Mouse (Mus musculus) neutrophil, adult 5-6 weeks (primary cell): Measurements from ENCODE around the gene Maf. TPM values are rescaled to one million over a fixed set of nuclear protein-coding genes. Genes with fewer than 3 reads are reported as not detected.

Experiments
- ATAC-seq: fragments of 151-379, 151-347 bp; 2 replicates; pipeline ENCODE4 v1.8.0; 2017; ENCODE audit warnings: mild to moderate bottlenecking, moderate TSS enrichment; ENCODE audit not compliant: insufficient number of reproducible peaks, poor library complexity, low FRiP score, severe bottlenecking; ENCODE audit errors: extremely low read depth
- total RNA-seq: library from RNA; stranded (forward); fragments of 200-1000 nt; gene quantifications from 2 replicates; pipeline ENCODE4 v1.2.3, GENCODE M21; 2017

Gene Maf
- 3.3 and 3.8 TPM in 2 replicates for total RNA-seq

GRCm38 (mm10) chr8:115707731-115708590 lies at the start of gene Maf:
Maf (minus strand) TSS chr8:115707794.
- ATAC-seq: peak; percentile 86

GRCm38 (mm10) chr8:115756965-115757364 lies 49.4 kb upstream of the Maf start:
- ATAC-seq: no peak

DNA sequence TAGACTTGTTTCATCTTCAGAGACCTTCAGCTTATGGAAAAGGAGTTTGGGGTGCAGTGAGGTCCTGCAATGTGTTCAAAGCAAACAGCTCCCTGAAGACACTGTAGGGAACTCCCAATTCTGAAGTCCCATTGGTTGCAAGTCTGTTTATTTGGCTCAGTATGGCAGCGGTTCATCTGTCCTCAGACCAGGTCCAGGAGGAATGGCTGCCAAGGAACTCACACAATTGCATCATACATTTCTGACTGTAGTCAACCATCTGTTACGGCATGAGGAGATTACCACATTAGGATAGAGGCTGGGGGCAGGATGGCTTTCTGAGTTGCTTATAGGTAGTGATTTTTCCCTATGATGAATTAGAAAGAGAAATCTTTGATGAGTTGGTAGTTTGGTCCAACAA lies 48.4 kb upstream of the Maf start:
- no peak for ATAC-seq

- ATAC-seq: no peak
Observed at GRCm38 (mm10) chr8:115754694-115755093, 47.1 kb upstream of the Maf start.

DNA sequence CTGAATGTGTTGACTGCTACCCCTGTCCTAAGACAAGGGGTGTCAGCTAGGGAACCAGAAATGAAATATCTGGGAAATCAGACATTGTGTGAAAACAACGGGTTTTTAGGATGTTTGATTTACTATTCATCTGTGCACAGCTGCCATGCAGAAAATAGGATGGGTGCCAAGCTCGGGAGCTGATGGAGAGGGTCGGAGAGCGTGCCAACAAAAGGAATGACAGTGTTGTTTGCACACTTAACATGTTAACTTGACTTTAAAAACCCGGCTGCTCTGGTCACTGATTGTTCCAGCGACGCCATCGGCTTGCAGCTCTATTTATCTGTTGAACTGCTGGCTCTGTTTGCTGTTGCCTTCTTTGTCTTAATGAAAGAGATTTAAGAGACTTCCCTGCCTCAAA lies 46.2 kb upstream of the Maf start:
- ATAC-seq: no peak

GRCm38 (mm10) chr8:115747426-115747825 lies 39.8 kb upstream of the Maf start:
- ATAC-seq: no peak

- ATAC-seq: no peak
Observed at GRCm38 (mm10) chr8:115745648-115746047, 38.1 kb upstream of the Maf start.

GRCm38 (mm10) chr8:115743441-115743840 lies 35.8 kb upstream of the Maf start:
- ATAC-seq: no peak

- ATAC-seq: no peak
Observed at GRCm38 (mm10) chr8:115742646-115743045, 35.1 kb upstream of the Maf start.

DNA sequence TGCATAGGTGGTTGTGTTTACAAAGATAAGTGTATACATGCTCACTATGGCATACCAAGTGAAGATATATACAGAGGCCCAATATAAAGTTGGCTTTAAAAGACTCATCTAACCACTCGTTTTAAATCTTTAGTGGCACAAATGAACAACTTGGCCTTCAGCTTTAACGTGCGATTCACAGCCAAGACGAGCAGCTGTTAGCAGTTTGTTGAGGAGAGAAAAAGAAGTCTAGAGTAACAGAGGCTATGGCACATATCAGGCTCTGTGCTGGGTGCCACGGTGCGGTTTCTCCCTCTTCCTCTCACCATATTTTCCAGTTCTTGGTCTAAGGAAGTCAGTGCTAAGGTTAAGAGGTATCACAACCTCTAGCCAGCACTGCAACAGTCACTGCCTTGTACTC lies 34.4 kb upstream of the Maf start:
- ATAC-seq: no peak

DNA sequence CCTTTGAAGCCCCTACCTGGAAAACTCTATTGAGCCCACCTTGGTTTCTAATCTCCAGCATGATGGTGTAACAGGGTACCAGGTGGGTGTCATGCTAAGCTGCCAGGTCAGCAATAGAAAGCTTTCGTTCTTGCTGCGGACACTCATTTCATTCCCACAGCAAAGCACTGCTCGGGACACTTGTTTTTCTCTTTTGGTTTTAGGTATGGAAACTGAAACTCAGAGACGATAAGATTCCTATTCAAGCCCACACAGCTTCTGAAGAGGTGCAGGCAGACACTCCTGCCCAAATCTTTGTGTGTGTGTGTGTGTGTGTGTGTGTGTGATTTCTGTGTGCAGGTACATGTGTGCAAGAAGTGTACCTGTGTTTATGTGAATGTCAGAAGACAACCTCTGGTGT lies 32.2 kb upstream of the Maf start:
- ATAC-seq: no peak

GRCm38 (mm10) chr8:115732401-115732800 lies 24.8 kb upstream of the Maf start:
- ATAC-seq: no peak

DNA sequence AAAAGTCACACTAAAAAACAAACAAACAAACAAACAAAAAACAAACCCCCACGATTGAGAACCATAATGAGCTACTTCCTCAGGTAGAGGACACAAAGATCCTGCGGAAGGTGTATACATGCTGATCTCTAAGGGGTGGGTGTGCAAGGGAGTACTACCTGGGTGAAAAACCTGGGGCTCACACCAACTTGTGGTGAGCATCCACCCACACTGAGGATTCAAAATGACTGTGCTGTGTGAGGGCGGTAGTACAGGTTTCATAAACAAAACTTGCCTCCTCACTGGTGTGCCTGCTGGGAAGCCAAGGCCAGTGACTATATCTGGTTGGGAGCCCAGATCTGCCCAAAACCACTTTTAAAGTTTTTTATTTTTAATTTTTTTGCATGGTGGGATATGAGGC lies 19.2 kb upstream of the Maf start:
- ATAC-seq: no peak

- no peak for ATAC-seq
Observed at GRCm38 (mm10) chr8:115726231-115726630, 18.6 kb upstream of the Maf start.

DNA sequence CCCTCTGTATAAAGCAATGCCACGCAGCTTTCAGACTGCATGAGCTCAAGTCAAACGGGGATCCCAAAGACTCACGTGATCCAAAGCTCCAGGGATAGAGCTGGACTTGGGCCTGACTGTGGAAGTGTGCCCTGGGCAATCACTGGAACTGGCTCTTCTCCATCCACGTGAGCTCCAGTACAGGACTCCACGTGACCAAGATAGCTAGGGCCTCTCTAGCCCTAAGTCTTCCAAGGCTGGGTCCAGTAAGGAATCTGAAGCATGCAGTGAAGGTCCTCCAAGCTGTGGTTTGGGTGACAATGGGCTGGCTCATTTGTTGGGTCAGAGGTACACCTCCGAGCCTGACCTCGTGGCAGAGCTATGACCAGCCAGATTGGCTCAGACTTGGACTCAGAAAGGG lies 11.5 kb upstream of the Maf start:
- ATAC-seq: no peak

GRCm38 (mm10) chr8:115718621-115719020 lies 11.0 kb upstream of the Maf start:
- ATAC-seq: no peak

- no peak for ATAC-seq
Observed at GRCm38 (mm10) chr8:115715262-115715661, 7.7 kb upstream of the Maf start.

GRCm38 (mm10) chr8:115711106-115711505 lies 3.5 kb upstream of the Maf start:
- ATAC-seq: no peak

GRCm38 (mm10) chr8:115709931-115710330 lies 2.3 kb upstream of the Maf start:
- no peak for ATAC-seq

DNA sequence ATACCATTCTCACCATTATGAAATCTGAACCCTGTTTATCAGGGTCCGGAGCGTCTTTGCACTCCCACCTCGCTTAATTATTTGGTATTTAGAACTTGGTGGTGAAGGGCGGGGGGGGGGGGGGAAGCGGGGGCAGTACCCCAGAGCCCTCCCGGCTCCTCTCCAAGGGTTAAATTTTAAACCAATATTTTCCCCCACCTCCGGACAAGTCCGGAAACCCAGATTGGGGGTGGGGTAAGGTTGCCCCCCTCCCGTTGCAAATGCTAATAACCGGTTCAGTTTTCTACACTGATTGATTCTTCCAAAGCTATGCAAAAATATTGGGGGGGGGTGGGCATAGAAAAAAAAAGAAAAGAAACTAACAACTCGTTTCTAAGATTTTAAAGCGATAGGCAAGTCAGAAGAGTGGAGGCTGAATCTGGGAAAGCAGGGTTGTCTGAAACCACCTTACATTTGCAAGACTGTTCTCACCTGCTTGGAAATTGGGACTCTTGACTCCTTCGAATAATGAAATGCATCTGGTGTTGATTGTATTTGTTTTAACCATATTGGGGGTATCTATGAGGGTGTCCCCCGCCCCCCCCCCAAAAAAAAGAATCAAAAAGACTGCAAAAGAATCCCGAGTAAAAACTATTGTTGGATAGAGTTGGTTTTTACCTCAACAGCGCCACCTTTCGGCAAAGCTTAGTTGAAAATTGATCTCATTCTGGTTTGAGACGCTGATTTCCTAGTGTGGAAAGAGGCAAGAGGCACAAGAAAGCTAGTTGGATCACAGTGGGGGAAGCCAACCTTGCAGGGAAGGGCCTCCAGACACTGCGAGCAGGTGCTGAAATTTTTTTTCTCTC lies 1.6 kb upstream of the Maf start:
- ATAC-seq: no peak
